ENCODE assay signal across 9 mouse cellular contexts in genomic region chr9:20746017-20746660, GRCm38 (mm10). TPM values are rescaled to one million over a fixed set of nuclear protein-coding genes. Genes with fewer than 3 reads are reported as not detected.
A peak's percentile ranks its signal among the peaks of the same experiment; 100 is the strongest.
DNase-seq lines count a peak whose midpoint lies in the region; ATAC-seq and TF ChIP-seq lines count a peak whose summit lies in the region.
"Had no signal": no experiment of that assay in that cellular context is flagged by ENCODE, and none has a peak within 500 bp of the region (broad histone marks: within the 10 kb centered on the region; RNA-seq: fewer than 3 reads in every experiment).

Gene Olfm2, minus strand, starts transcription at chr9:20746349.

- no peak for DNase-seq in frontal cortex, adult 2 months (ENCODE audit: extremely low spot score in 1 of 2, low spot score in 1 of 2)
- DNase-seq in frontal cortex, postnatal 10 days (ENCODE audit: low spot score in 2 of 2), result no peak
- DNase-seq in testis, postnatal 14 days (ENCODE audit: low spot score), result no peak
- peak; percentile 22 to 52 for DNase-seq in layer of hippocampus, postnatal 10 days (ENCODE audit: low spot score in 2 of 2)
- peak; percentile 85 for DNase-seq in midbrain, embryonic 14.5 days
- no peak for DNase-seq in ovary, postnatal 36 days (ENCODE audit: low spot score)
- DNase-seq in adipocyte (ENCODE audit: low spot score), result no peak

- peak within 1 kb of the TSS; percentile 5 for H3K4me3 ChIP-seq in testis, adult 2 months (ENCODE audit: control insufficient read depth, low read depth, low read length)
- peak within 1 kb of the TSS; percentile 70 for H3K4me3 ChIP-seq in midbrain, embryonic 14.5 days (replicated peaks; ENCODE audit: low read depth, low read length)

- H3K27me3 ChIP-seq in testis, adult 2 months (ENCODE audit: control insufficient read depth, insufficient read depth, low read length), result no peaks in the 10 kb centered on the region
- no peaks in the 10 kb centered on the region for H3K27me3 ChIP-seq in midbrain, embryonic 14.5 days (ENCODE audit: control insufficient read depth, insufficient read depth, low read length)

- H3K36me3 ChIP-seq in testis, adult 2 months (ENCODE audit: control insufficient read depth, insufficient read depth, low read length), result no peaks in the 10 kb centered on the region
- no peaks in the 10 kb centered on the region for H3K36me3 ChIP-seq in midbrain, embryonic 14.5 days (ENCODE audit: control insufficient read depth, insufficient read depth, low read length)

- WGBS in midbrain, embryonic 14.5 days, result under 1% methylated on average over 38 of the region's 50 CpGs

- no peak within 1 kb of the TSS for H3K27ac ChIP-seq in testis, adult 2 months (ENCODE audit: control insufficient read depth, insufficient read depth, low read depth, low read length)
- H3K27ac ChIP-seq in midbrain, embryonic 14.5 days (replicated peaks; ENCODE audit: low read depth, low read length), result peak within 1 kb of the TSS; percentile 61

- no peaks in the 10 kb centered on the region for H3K9me3 ChIP-seq in midbrain, embryonic 14.5 days (ENCODE audit: control insufficient read depth, low read length)

- H3K9ac ChIP-seq in midbrain, embryonic 14.5 days (replicated peaks; ENCODE audit: low read length), result peak within 1 kb of the TSS; percentile 90

- TF ChIP-seq POLR2A in testis, adult 2 months (IDR thresholded peaks at IDR 0.05; ENCODE audit: control insufficient read depth, low read depth, low read length), result no peak

- no peak for TF ChIP-seq CTCF in testis, adult 2 months (IDR thresholded peaks at IDR 0.05; ENCODE audit: control insufficient read depth, insufficient read depth, insufficient replicate concordance, low read depth, low read length)

- H3K4me1 ChIP-seq in testis, adult 2 months (ENCODE audit: control insufficient read depth, insufficient read depth, low read length), result peaks cover 14% of the 10 kb centered on the region
- peaks cover 9% of the 10 kb centered on the region for H3K4me1 ChIP-seq in midbrain, embryonic 14.5 days (ENCODE audit: control insufficient read depth, insufficient read depth, low read length)

- peak; percentile 74 for ATAC-seq in midbrain, embryonic 14.5 days (ENCODE audit: low FRiP score, low TSS enrichment)

- H3K4me2 ChIP-seq in midbrain, embryonic 14.5 days (ENCODE audit: low read length), result peak within 1 kb of the TSS; percentile 76

RNA-seq across cellular contexts. Expression of gene Olfm2, which starts in this region (rescaled TPM):
- 126 and 152 TPM in 2 replicates for polyA plus RNA-seq in frontal cortex, adult 2 months (2012; rRNA removed)
- polyA plus RNA-seq in testis, adult 2 months (2012; rRNA removed), result 3.2 and 3.4 TPM in 2 replicates
- 100 to 1,000 TPM; 123 to 138 TPM for total RNA-seq in layer of hippocampus, postnatal 10 days (2021)
- polyA plus RNA-seq in midbrain, embryonic 14.5 days (2014; fragmentation: Nextera tagmentation; extraction: Ambion mirVana), result 143 and 173 TPM in 2 replicates
- total RNA-seq: hematopoietic stem cell, adult 5-6 weeks had no signal

Comparison
In these comparisons a context has a peak if more than half of its experiments do, and no peak if none do; other contexts are left out.
1. RNA of gene Olfm2 (polyA plus RNA-seq): 143 to 173 TPM in midbrain, embryonic 14.5 days and 126 to 152 TPM in frontal cortex, adult 2 months; 3.2 to 3.4 TPM in testis, adult 2 months; every median in the first group is over 10 times any median in the second.
2. DNase-seq: peak in layer of hippocampus, postnatal 10 days (2 of 2) and midbrain, embryonic 14.5 days (single experiment); none in frontal cortex, adult 2 months (0 of 2), frontal cortex, postnatal 10 days (0 of 2), testis, postnatal 14 days (single experiment), ovary, postnatal 36 days (single experiment) and adipocyte (single experiment).